11 mouse cellular contexts compared by ENCODE assay signal in the genomic region with DNA sequence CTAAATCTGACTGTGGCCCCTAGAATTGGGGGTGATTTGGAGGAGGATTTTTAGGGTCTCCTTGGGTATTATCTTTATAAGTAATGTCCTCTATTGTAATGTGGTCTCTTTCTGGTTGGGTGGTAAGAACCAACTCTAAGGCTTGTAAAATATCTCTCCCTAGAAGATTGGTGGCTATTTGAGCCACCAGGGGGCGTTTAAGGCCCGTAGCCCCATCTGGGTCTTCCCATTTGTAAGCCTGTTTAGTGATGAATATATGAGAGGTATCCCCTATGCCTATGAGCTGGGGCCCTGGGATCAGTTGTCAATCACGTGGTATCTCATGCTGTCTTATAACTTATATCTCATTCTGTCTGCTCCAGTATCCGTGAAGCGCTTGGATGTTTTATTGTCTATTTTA. TPM values are rescaled to one million over a fixed set of nuclear protein-coding genes. Genes with fewer than 3 reads are reported as not detected.
DNase-seq lines count a peak whose midpoint lies in the region; ATAC-seq and TF ChIP-seq lines count a peak whose summit lies in the region.
"Had no signal": no experiment of that assay in that cellular context is flagged by ENCODE, and none has a peak within 500 bp of the region (broad histone marks: within the 10 kb centered on the region; RNA-seq: fewer than 3 reads in every experiment).

No protein-coding gene starts in this region.

- no peaks in the 10 kb centered on the region for H3K4me1 ChIP-seq in liver, embryonic 14.5 days (replicated peaks; ENCODE audit: control insufficient read depth in 2 of 2, insufficient read depth in 2 of 2, low read length in 1 of 2)
- H3K4me1 ChIP-seq in liver, embryonic 12.5 days, result no peaks in the 10 kb centered on the region
- H3K4me1 ChIP-seq in lung, embryonic 14.5 days (ENCODE audit: insufficient read depth), result no peaks in the 10 kb centered on the region
- no peaks in the 10 kb centered on the region for H3K4me1 ChIP-seq in forebrain, embryonic 13.5 days
- H3K4me1 ChIP-seq: embryonic facial prominence, embryonic 13.5 days had no signal

- no peak overlapping the region for H3K27ac ChIP-seq in liver, embryonic 14.5 days
- H3K27ac ChIP-seq in liver, embryonic 12.5 days, result no peak overlapping the region
- no peak overlapping the region for H3K27ac ChIP-seq in lung, embryonic 14.5 days (ENCODE audit: low read depth)
- no peak overlapping the region for H3K27ac ChIP-seq in forebrain, embryonic 13.5 days
- H3K27ac ChIP-seq: embryonic facial prominence, embryonic 13.5 days had no signal

- H3K9ac ChIP-seq in liver, embryonic 14.5 days (replicated peaks), result no peak overlapping the region
- H3K9ac ChIP-seq in liver, embryonic 12.5 days, result no peak overlapping the region
- H3K9ac ChIP-seq in lung, embryonic 14.5 days, result no peak overlapping the region
- no peak overlapping the region for H3K9ac ChIP-seq in forebrain, embryonic 13.5 days
- H3K9ac ChIP-seq: embryonic facial prominence, embryonic 13.5 days had no signal

- peak; percentile 51 for TF ChIP-seq CTCF in liver, embryonic 14.5 days (IDR thresholded peaks at IDR 0.05; ENCODE audit: low read depth)
- peak; percentile 38; the same call in 1 of the 2 replicates for TF ChIP-seq CTCF in lung, embryonic 14.5 days (IDR thresholded peaks at IDR 0.05; ENCODE audit: low read depth)

- no peaks in the 10 kb centered on the region for H3K9me3 ChIP-seq in liver, embryonic 14.5 days (ENCODE audit: control insufficient read depth, low read length)
- no peaks in the 10 kb centered on the region for H3K9me3 ChIP-seq in liver, embryonic 12.5 days (replicated peaks)
- H3K9me3 ChIP-seq in lung, embryonic 14.5 days (ENCODE audit: low read depth, low read length), result no peaks in the 10 kb centered on the region
- no peaks in the 10 kb centered on the region for H3K9me3 ChIP-seq in forebrain, embryonic 13.5 days (replicated peaks)
- H3K9me3 ChIP-seq: embryonic facial prominence, embryonic 13.5 days had no signal

- DNase-seq in CD4-positive, CD25-positive, alpha-beta regulatory T cell, adult 2 months (ENCODE audit: low read depth, low spot score), result peak; percentile 44
- no peak for DNase-seq in liver, embryonic 14.5 days (ENCODE audit: low read depth in 3 of 3, low spot score in 3 of 3)
- DNase-seq in lung, embryonic 14.5 days, result peak; percentile 63
- no peak for DNase-seq in right cerebral cortex, postnatal 10 days (ENCODE audit: low spot score in 2 of 2)

- 51% methylated on average over 5 of the region's 5 CpGs for whole genome bisulfite sequencing in liver, embryonic 14.5 days (ENCODE audit: insufficient replicate concordance)
- WGBS in liver, embryonic 12.5 days (ENCODE audit: insufficient replicate concordance), result 58% methylated on average over 5 of the region's 5 CpGs
- 73% methylated on average over 5 of the region's 5 CpGs for WGBS in lung, embryonic 14.5 days
- WGBS in forebrain, embryonic 13.5 days, result 73% methylated on average over 5 of the region's 5 CpGs

- TF ChIP-seq EP300 in liver, embryonic 14.5 days (IDR thresholded peaks at IDR 0.05; ENCODE audit: low read depth), result no peak

- no peaks in the 10 kb centered on the region for H3K36me3 ChIP-seq in liver, embryonic 14.5 days (replicated peaks; ENCODE audit: control insufficient read depth, insufficient read depth, low read depth)
- H3K36me3 ChIP-seq in liver, embryonic 12.5 days, result no peaks in the 10 kb centered on the region
- H3K36me3 ChIP-seq in lung, embryonic 14.5 days (ENCODE audit: insufficient read depth), result no peaks in the 10 kb centered on the region
- no peaks in the 10 kb centered on the region for H3K36me3 ChIP-seq in forebrain, embryonic 13.5 days (ENCODE audit: poor library complexity, severe bottlenecking)
- H3K36me3 ChIP-seq: embryonic facial prominence, embryonic 13.5 days had no signal

- H3K4me2 ChIP-seq in liver, embryonic 14.5 days (ENCODE audit: low read depth), result no peak overlapping the region
- H3K4me2 ChIP-seq in liver, embryonic 12.5 days, result no peak overlapping the region
- no peak overlapping the region for H3K4me2 ChIP-seq in lung, embryonic 14.5 days
- H3K4me2 ChIP-seq in forebrain, embryonic 13.5 days, result no peak overlapping the region
- H3K4me2 ChIP-seq: embryonic facial prominence, embryonic 13.5 days had no signal

- H3K27me3 ChIP-seq in liver, embryonic 14.5 days (ENCODE audit: control insufficient read depth, insufficient read depth, low read length), result no peaks in the 10 kb centered on the region
- no peaks in the 10 kb centered on the region for H3K27me3 ChIP-seq in liver, embryonic 12.5 days (replicated peaks)
- no peaks in the 10 kb centered on the region for H3K27me3 ChIP-seq in lung, embryonic 14.5 days (ENCODE audit: insufficient read depth, low read length)
- no peaks in the 10 kb centered on the region for H3K27me3 ChIP-seq in forebrain, embryonic 13.5 days
- H3K27me3 ChIP-seq: embryonic facial prominence, embryonic 13.5 days had no signal

- H3K4me3 ChIP-seq in liver, embryonic 14.5 days (ENCODE audit: insufficient read depth in 1 of 2, low read depth in 2 of 2, low read length in 2 of 2), result no peak overlapping the region
- no peak overlapping the region for H3K4me3 ChIP-seq in liver, embryonic 12.5 days
- H3K4me3 ChIP-seq in lung, embryonic 14.5 days (ENCODE audit: low read depth, low read length), result no peak overlapping the region
- no peak overlapping the region for H3K4me3 ChIP-seq in forebrain, embryonic 13.5 days
- H3K4me3 ChIP-seq: embryonic facial prominence, embryonic 13.5 days; myocyte had no signal

- ATAC-seq in CD4-positive, CD25-positive, alpha-beta regulatory T cell, adult 4 months, result no peak
- ATAC-seq in liver, embryonic 14.5 days (ENCODE audit: insufficient read depth), result no peak
- no peak for ATAC-seq in liver, embryonic 12.5 days
- ATAC-seq in common myeloid progenitor, adult 5-6 weeks (replicated peaks; ENCODE audit: low read depth, poor library complexity, severe bottlenecking), result 0 out of 2 replicates have a peak, but pooled peaks have one; percentile 52
- no peak for ATAC-seq in lung, embryonic 14.5 days (ENCODE audit: insufficient read depth)
- no peak for ATAC-seq in forebrain, embryonic 13.5 days

RNA-seq across cellular contexts. Expression of a gene that starts 3.6 kb away (rescaled TPM):
- 10 to 100 TPM; 43.5 to 49.8 TPM for polyA plus RNA-seq in CD4-positive, CD25-positive, alpha-beta regulatory T cell, adult 4 months (2017; shearing (Covaris generic))
- 9.2 and 17.9 TPM in 2 replicates for polyA plus RNA-seq in liver, embryonic 14.5 days (2012; rRNA removed)
- polyA plus RNA-seq in liver, embryonic 14.5 days (2014; fragmentation: Nextera tagmentation; extraction: Ambion mirVana), result 30.3 and 31.5 TPM in 2 replicates
- 34.1 and 35.4 TPM in 2 replicates for polyA plus RNA-seq in liver, embryonic 12.5 days (2016; fragmentation: Nextera tagmentation; extraction: Ambion mirVana)
- total RNA-seq in common myeloid progenitor, adult 5-6 weeks (2017), result 182 and 222 TPM in 2 replicates
- 34.9 and 37.9 TPM in 2 replicates for polyA plus RNA-seq in lung, embryonic 14.5 days (2014; fragmentation: Nextera tagmentation; extraction: Ambion mirVana)
- 12.4 and 13.4 TPM in 2 replicates for polyA plus RNA-seq in forebrain, embryonic 13.5 days (2015; fragmentation: Nextera tagmentation; extraction: Ambion mirVana)

RNA-seq across cellular contexts. Expression of a gene that starts 47.9 kb away (rescaled TPM):
- polyA plus RNA-seq in CD4-positive, CD25-positive, alpha-beta regulatory T cell, adult 4 months (2017; shearing (Covaris generic)), result 10 to 100 TPM in 1 of 2 experiments, 1 to 10 TPM in 1; 6.8 to 11.4 TPM
- 1.5 TPM in 2 replicates for polyA plus RNA-seq in liver, embryonic 14.5 days (2012; rRNA removed)
- polyA plus RNA-seq in liver, embryonic 14.5 days (2014; fragmentation: Nextera tagmentation; extraction: Ambion mirVana), result 1.6 and 1.9 TPM in 2 replicates
- 2.7 and 2.9 TPM in 2 replicates for polyA plus RNA-seq in liver, embryonic 12.5 days (2016; fragmentation: Nextera tagmentation; extraction: Ambion mirVana)
- total RNA-seq in common myeloid progenitor, adult 5-6 weeks (2017), result 11.4 and 14.4 TPM in 2 replicates
- 17.2 and 17.7 TPM in 2 replicates for polyA plus RNA-seq in lung, embryonic 14.5 days (2014; fragmentation: Nextera tagmentation; extraction: Ambion mirVana)
- 16.9 and 20.0 TPM in 2 replicates for polyA plus RNA-seq in forebrain, embryonic 13.5 days (2015; fragmentation: Nextera tagmentation; extraction: Ambion mirVana)

RNA-seq across cellular contexts. Expression of a gene that starts 50.6 kb away (rescaled TPM):
- not detected for polyA plus RNA-seq in CD4-positive, CD25-positive, alpha-beta regulatory T cell, adult 4 months (2017; shearing (Covaris generic))
- 1.5 and 1.9 TPM in 2 replicates for polyA plus RNA-seq in liver, embryonic 14.5 days (2012; rRNA removed)
- polyA plus RNA-seq in liver, embryonic 14.5 days (2014; fragmentation: Nextera tagmentation; extraction: Ambion mirVana), result 4.2 and 4.3 TPM in 2 replicates
- 0.57 and 0.68 TPM in 2 replicates for polyA plus RNA-seq in liver, embryonic 12.5 days (2016; fragmentation: Nextera tagmentation; extraction: Ambion mirVana)
- not detected in 2 replicates for total RNA-seq in common myeloid progenitor, adult 5-6 weeks (2017)
- polyA plus RNA-seq in lung, embryonic 14.5 days (2014; fragmentation: Nextera tagmentation; extraction: Ambion mirVana), result not detected in 2 replicates
- polyA plus RNA-seq in forebrain, embryonic 13.5 days (2015; fragmentation: Nextera tagmentation; extraction: Ambion mirVana), result not detected in 2 replicates
- polyA plus RNA-seq: large intestine, adult 2 months; myocyte had no signal

Comparison
In these comparisons a context has a peak if more than half of its experiments do, and no peak if none do; other contexts are left out.
1. DNase-seq: peak in CD4-positive, CD25-positive, alpha-beta regulatory T cell, adult 2 months (single experiment) and lung, embryonic 14.5 days (single experiment); none in liver, embryonic 14.5 days (0 of 3) and right cerebral cortex, postnatal 10 days (0 of 2).